Mouse (Mus musculus): ENCODE results near the gene Mrpl51. TPM values are rescaled to one million over a fixed set of nuclear protein-coding genes. Genes with fewer than 3 reads are reported as not detected.

Gene Mrpl51
- total RNA-seq, 1 experiment = 184 TPM

GRCm38 (mm10) chr6:125155262-125155661 lies 36.3 kb upstream of the Mrpl51 start:
- TF ChIP-seq MAFK (IDR thresholded peaks at IDR 0.05; ENCODE audit: insufficient read depth, low read depth, low read length) = no peak
- no peak for TF ChIP-seq ZC3H11A (IDR thresholded peaks at IDR 0.05; ENCODE audit: borderline replicate concordance, low read depth, low read length)
- no peak for TF ChIP-seq HCFC1 (IDR thresholded peaks at IDR 0.05; ENCODE audit: borderline replicate concordance, insufficient read depth, low read length)
- no peak for TF ChIP-seq ZNF384 (IDR thresholded peaks at IDR 0.05; ENCODE audit: low read depth, low read length)
- TF ChIP-seq CHD2 (IDR thresholded peaks at IDR 0.05; ENCODE audit: low read depth, low read length) = no peak

GRCm38 (mm10) chr6:125156491-125156890 lies 35.1 kb upstream of the Mrpl51 start:
- in situ Hi-C loops (cut with MboI; ENCODE audit: low sequenced_read_pairs in 2 of 2, unreplicated experiment in 2 of 2) = no loop called here
- TF ChIP-seq CHD2 (IDR thresholded peaks at IDR 0.05; ENCODE audit: low read depth, low read length) (no peak), ZNF384 (IDR thresholded peaks at IDR 0.05; ENCODE audit: low read depth, low read length) (no peak), MAFK (IDR thresholded peaks at IDR 0.05; ENCODE audit: insufficient read depth, low read depth, low read length) (no peak), HCFC1 (IDR thresholded peaks at IDR 0.05; ENCODE audit: borderline replicate concordance, insufficient read depth, low read length) (no peak), ZC3H11A (IDR thresholded peaks at IDR 0.05; ENCODE audit: borderline replicate concordance, low read depth, low read length) (no peak)
- H3K36me3 ChIP-seq (ENCODE audit: control insufficient read depth, insufficient read depth, low read length, poor library complexity, severe bottlenecking) = peaks cover 9% of the 10 kb centered on the region; the same call in 1 of the 2 replicates
- no peak overlapping the region for H3K27ac ChIP-seq (ENCODE audit: insufficient read depth, low read depth, low read length, poor library complexity, severe bottlenecking)
- DNase-seq (ENCODE audit: low read depth, low spot score) = no peak
- H3K4me3 ChIP-seq (ENCODE audit: insufficient read depth in 1 of 2, low read depth in 1 of 2, low read length in 2 of 2, poor library complexity in 1 of 2, severe bottlenecking in 1 of 2) = no peak overlapping the region
- H3K9me3 ChIP-seq (ENCODE audit: control insufficient read depth, insufficient read depth, low read depth, low read length) = no peaks in the 10 kb centered on the region
- H3K4me1 ChIP-seq (ENCODE audit: control insufficient read depth in 2 of 2, insufficient read depth in 2 of 2, low read length in 2 of 2, poor library complexity in 1 of 2) = peaks cover 0 to 20% of the 10 kb centered on the region in 2 experiments; a peak in 2 of 4 replicates
- no peak overlapping the region for H3K9ac ChIP-seq (ENCODE audit: insufficient read depth, low read depth, low read length, poor library complexity, severe bottlenecking)

More at GRCm38 (mm10) chr6:125155262-125155661, 36.3 kb upstream of the Mrpl51 start:
- Histone ChIP-seq H3K36me3 (ENCODE audit: control insufficient read depth, insufficient read depth, low read length, poor library complexity, severe bottlenecking) (peaks cover 8% of the 10 kb centered on the region; the same call in 1 of the 2 replicates), H3K4me1 (ENCODE audit: control insufficient read depth in 2 of 2, insufficient read depth in 2 of 2, low read length in 2 of 2, poor library complexity in 1 of 2) (peaks cover 0 to 21% of the 10 kb centered on the region in 2 experiments; a peak in 2 of 4 replicates), H3K9ac (ENCODE audit: insufficient read depth, low read depth, low read length, poor library complexity, severe bottlenecking) (no peak overlapping the region), H3K27ac (ENCODE audit: insufficient read depth, low read depth, low read length, poor library complexity, severe bottlenecking) (no peak overlapping the region), H3K4me3 (ENCODE audit: insufficient read depth in 1 of 2, low read depth in 1 of 2, low read length in 2 of 2, poor library complexity in 1 of 2, severe bottlenecking in 1 of 2) (no peak overlapping the region), H3K9me3 (ENCODE audit: control insufficient read depth, insufficient read depth, low read depth, low read length) (no peaks in the 10 kb centered on the region)
- DNase-seq (ENCODE audit: low read depth, low spot score) = no peak
- in situ Hi-C loops (cut with MboI; ENCODE audit: low sequenced_read_pairs in 2 of 2, unreplicated experiment in 2 of 2) = no loop called here

GRCm38 (mm10) chr6:125156903-125157614 lies 34.5 kb upstream of the Mrpl51 start:
- peaks cover 0 to 18% of the 10 kb centered on the region in 2 experiments; a peak in 2 of 4 replicates for H3K4me1 ChIP-seq (ENCODE audit: control insufficient read depth in 2 of 2, insufficient read depth in 2 of 2, low read length in 2 of 2, poor library complexity in 1 of 2)
- TF ChIP-seq ZC3H11A (IDR thresholded peaks at IDR 0.05; ENCODE audit: borderline replicate concordance, low read depth, low read length) (no peak), MAFK (IDR thresholded peaks at IDR 0.05; ENCODE audit: insufficient read depth, low read depth, low read length) (no peak), CHD2 (IDR thresholded peaks at IDR 0.05; ENCODE audit: low read depth, low read length) (no peak), HCFC1 (IDR thresholded peaks at IDR 0.05; ENCODE audit: borderline replicate concordance, insufficient read depth, low read length) (no peak), ZNF384 (IDR thresholded peaks at IDR 0.05; ENCODE audit: low read depth, low read length) (no peak)
- H3K4me3 ChIP-seq (ENCODE audit: insufficient read depth in 1 of 2, low read depth in 1 of 2, low read length in 2 of 2, poor library complexity in 1 of 2, severe bottlenecking in 1 of 2) = no peak overlapping the region
- no peak overlapping the region for H3K9ac ChIP-seq (ENCODE audit: insufficient read depth, low read depth, low read length, poor library complexity, severe bottlenecking)
- H3K27ac ChIP-seq (ENCODE audit: insufficient read depth, low read depth, low read length, poor library complexity, severe bottlenecking) = no peak overlapping the region
- in situ Hi-C loops (cut with MboI; ENCODE audit: low sequenced_read_pairs in 2 of 2, unreplicated experiment in 2 of 2) = no loop called here
- DNase-seq (ENCODE audit: low read depth, low spot score) = no peak
- H3K36me3 ChIP-seq (ENCODE audit: control insufficient read depth, insufficient read depth, low read length, poor library complexity, severe bottlenecking) = peaks cover 9% of the 10 kb centered on the region; the same call in 1 of the 2 replicates
- H3K9me3 ChIP-seq (ENCODE audit: control insufficient read depth, insufficient read depth, low read depth, low read length) = no peaks in the 10 kb centered on the region

- Histone ChIP-seq H3K36me3 (ENCODE audit: control insufficient read depth, insufficient read depth, low read length, poor library complexity, severe bottlenecking) (peaks cover 22% of the 10 kb centered on the region), H3K9me3 (ENCODE audit: control insufficient read depth, insufficient read depth, low read depth, low read length) (no peaks in the 10 kb centered on the region), H3K4me1 (ENCODE audit: control insufficient read depth in 2 of 2, insufficient read depth in 2 of 2, low read length in 2 of 2, poor library complexity in 1 of 2) (peaks cover 0 to 11% of the 10 kb centered on the region in 2 experiments; a peak in 2 of 4 replicates), H3K9ac (ENCODE audit: insufficient read depth, low read depth, low read length, poor library complexity, severe bottlenecking) (peak overlapping the region; percentile 9; the same call in 1 of the 2 replicates), H3K27ac (ENCODE audit: insufficient read depth, low read depth, low read length, poor library complexity, severe bottlenecking) (peak overlapping the region; percentile 8; the same call in 1 of the 2 replicates), H3K4me3 (ENCODE audit: insufficient read depth in 1 of 2, low read depth in 1 of 2, low read length in 2 of 2, poor library complexity in 1 of 2, severe bottlenecking in 1 of 2) (peak overlapping the region in 1 of 2 experiments; percentile 17; a peak in 1 of 4 replicates)
- no peak for TF ChIP-seq ZC3H11A (IDR thresholded peaks at IDR 0.05; ENCODE audit: borderline replicate concordance, low read depth, low read length)
- TF ChIP-seq CHD2 (IDR thresholded peaks at IDR 0.05; ENCODE audit: low read depth, low read length) = no peak
- TF ChIP-seq ZNF384 (IDR thresholded peaks at IDR 0.05; ENCODE audit: low read depth, low read length) = no peak
- TF ChIP-seq MAFK (IDR thresholded peaks at IDR 0.05; ENCODE audit: insufficient read depth, low read depth, low read length) = no peak
- TF ChIP-seq HCFC1 (IDR thresholded peaks at IDR 0.05; ENCODE audit: borderline replicate concordance, insufficient read depth, low read length) = no peak
- in situ Hi-C loops (cut with MboI; ENCODE audit: low sequenced_read_pairs in 2 of 2, unreplicated experiment in 2 of 2) = no loop called here
- no peak for DNase-seq (ENCODE audit: low read depth, low spot score)
These were observed 32.6 kb upstream of the Mrpl51 start for GRCm38 (mm10) chr6:125158944-125159492.

Measured in ES-E14 (cell line).